Mouse (Mus musculus) CH12.LX (cell line): ENCODE measurements around the gene Asf1a. TPM values are rescaled to one million over a fixed set of nuclear protein-coding genes. Genes with fewer than 3 reads are reported as not detected.

ENCODE experiments used
- DNase-seq: peaks from one replicate; pipeline ENCODE4 v3.0.0-alpha.2; 2013; ENCODE audit errors: extremely low read depth
- H3K27ac ChIP-seq: 2 replicates; pipeline ENCODE4 v1.5.1; 2012; ENCODE audit warnings: low read depth, mild to moderate bottlenecking, control low read depth, moderate library complexity; ENCODE audit not compliant: insufficient read depth
- H3K27me3 ChIP-seq: replicated peaks from 2 replicates; pipeline ENCODE3; 2012; ENCODE audit warnings: inconsistent platforms
- H3K36me3 ChIP-seq, 2 experiments: replicated peaks in 1 of 2; 2 replicates each; pipeline versions ENCODE3 to v1.6.1; 2012; ENCODE audit warnings: inconsistent platforms in 1 of 2, low read length in 1 of 2, mild to moderate bottlenecking in 1 of 2, mixed read lengths in 1 of 2, moderate library complexity in 1 of 2; ENCODE audit not compliant: control insufficient read depth in 1 of 2, insufficient read depth in 1 of 2
- H3K4me1 ChIP-seq, 2 experiments: 2 replicates each; pipeline ENCODE4 v1.6.1; 2012; ENCODE audit warnings: inconsistent platforms in 1 of 2, moderate library complexity in 1 of 2; ENCODE audit not compliant: insufficient read depth in 2 of 2, control insufficient read depth in 1 of 2
- H3K4me2 ChIP-seq: 2 replicates; pipeline ENCODE4 v1.6.1; 2012; ENCODE audit warnings: low read depth, mild to moderate bottlenecking, control low read depth; ENCODE audit not compliant: poor library complexity, insufficient read depth, severe bottlenecking
- H3K4me3 ChIP-seq, 3 experiments: fragments of 150-350 bp in 1 of 3; sonication (generic) in 1 of 3; replicated peaks in 1 of 3; 2 replicates each; pipeline versions ENCODE3 to v1.5.1; 2011 to 2012; ENCODE audit warnings: low read depth in 2 of 3, low read length in 2 of 3, mild to moderate bottlenecking in 2 of 3, moderate library complexity in 2 of 3, control low read depth in 1 of 3, improper control_type of control experiment in 1 of 3, inconsistent platforms in 1 of 3, mixed read lengths in 1 of 3; ENCODE audit not compliant: poor library complexity in 1 of 3
- H3K79me2 ChIP-seq: replicated peaks from 2 replicates; pipeline ENCODE4 v1.6.1; 2012; ENCODE audit warnings: mild to moderate bottlenecking, moderate library complexity; ENCODE audit not compliant: control insufficient read depth, poor library complexity, insufficient read depth, severe bottlenecking; ENCODE audit errors: extremely low read depth
- H3K9ac ChIP-seq: 2 replicates; pipeline ENCODE4 v1.6.1; 2012; ENCODE audit warnings: low read depth, mild to moderate bottlenecking, control low read depth, moderate library complexity; ENCODE audit not compliant: insufficient read depth
- H3K9me3 ChIP-seq: replicated peaks from 2 replicates; pipeline ENCODE3; 2012; ENCODE audit warnings: low read length, inconsistent platforms, mixed read lengths
- BHLHE40 ChIP-seq: IDR thresholded peaks from 2 replicates; pipeline ENCODE4 v1.6.1; 2011; ENCODE audit warnings: mild to moderate bottlenecking, low read depth, low read length, improper control_type of control experiment
- CHD1 ChIP-seq: IDR thresholded peaks from 2 replicates; pipeline ENCODE4 v1.6.1; 2012; ENCODE audit warnings: low read depth, low read length, improper control_type of control experiment, inconsistent platforms
- CHD2 ChIP-seq: IDR thresholded peaks from 2 replicates; pipeline ENCODE4 v1.6.1; 2011; ENCODE audit warnings: low read length, improper control_type of control experiment
- CTCF ChIP-seq, 2 experiments: IDR thresholded peaks in 1 of 2; conservative IDR thresholded peaks in 1 of 2; 2 replicates each; pipeline ENCODE4 v1.5.1; 2011 to 2012; ENCODE audit warnings: low read depth in 2 of 2, low read length in 2 of 2, improper control_type of control experiment in 1 of 2, inconsistent platforms in 1 of 2, mild to moderate bottlenecking in 1 of 2, moderate library complexity in 1 of 2
- E2F4 ChIP-seq: IDR thresholded peaks from 2 replicates; pipeline ENCODE4 v1.6.1; 2011; ENCODE audit warnings: low read depth, low read length, improper control_type of control experiment; ENCODE audit not compliant: insufficient replicate concordance
- ELF1 ChIP-seq: IDR thresholded peaks from 2 replicates; pipeline ENCODE4 v1.6.1; 2014; ENCODE audit warnings: low read depth, mild to moderate bottlenecking, inconsistent platforms, low read length, improper control_type of control experiment
- HCFC1 ChIP-seq: IDR thresholded peaks from 2 replicates; pipeline ENCODE4 v1.6.1; 2012; ENCODE audit warnings: low read depth, mild to moderate bottlenecking, inconsistent platforms, low read length, improper control_type of control experiment
- IRF4 ChIP-seq: IDR thresholded peaks from 2 replicates; pipeline ENCODE4 v1.6.1; 2014; ENCODE audit warnings: low read depth, mild to moderate bottlenecking, inconsistent platforms, low read length, improper control_type of control experiment
- JUN ChIP-seq: IDR thresholded peaks from 2 replicates; pipeline ENCODE4 v1.6.1; 2011; ENCODE audit warnings: low read depth, mild to moderate bottlenecking, low read length, improper control_type of control experiment, moderate library complexity; ENCODE audit not compliant: insufficient read depth
- JUND ChIP-seq: conservative IDR thresholded peaks from 2 replicates; pipeline ENCODE4 v1.6.1; 2011; ENCODE audit warnings: low read depth, low read length, improper control_type of control experiment
- KAT2A ChIP-seq: IDR thresholded peaks from 2 replicates; pipeline ENCODE4 v1.6.1; 2012; ENCODE audit warnings: low read length, improper control_type of control experiment, inconsistent platforms; ENCODE audit not compliant: insufficient replicate concordance
- MAFK ChIP-seq: IDR thresholded peaks from 2 replicates; pipeline ENCODE4 v1.6.1; 2011; ENCODE audit warnings: low read length, improper control_type of control experiment; ENCODE audit not compliant: insufficient replicate concordance
- MAX ChIP-seq: IDR thresholded peaks from 2 replicates; pipeline ENCODE4 v1.6.1; 2011; ENCODE audit warnings: low read length, improper control_type of control experiment
- MAZ ChIP-seq: IDR thresholded peaks from 2 replicates; pipeline ENCODE4 v1.6.1; 2012; ENCODE audit warnings: low read depth, mild to moderate bottlenecking, inconsistent platforms, low read length, improper control_type of control experiment, moderate library complexity
- MEF2A ChIP-seq: IDR thresholded peaks from 2 replicates; pipeline ENCODE4 v1.6.1; 2014; ENCODE audit warnings: low read depth, mild to moderate bottlenecking, inconsistent platforms, low read length, improper control_type of control experiment, borderline replicate concordance
- MXI1 ChIP-seq: IDR thresholded peaks from 2 replicates; pipeline ENCODE4 v1.6.1; 2011; ENCODE audit warnings: mild to moderate bottlenecking, low read depth, low read length, improper control_type of control experiment
- NELFE ChIP-seq: IDR thresholded peaks from 2 replicates; pipeline ENCODE4 v1.6.1; 2011; ENCODE audit warnings: low read depth, low read length, improper control_type of control experiment
- NRF1 ChIP-seq: IDR thresholded peaks from 2 replicates; pipeline ENCODE4 v1.6.1; 2014; ENCODE audit warnings: low read depth, mild to moderate bottlenecking, inconsistent platforms, low read length, improper control_type of control experiment, moderate library complexity
- POLR2A ChIP-seq: IDR thresholded peaks from 2 replicates; pipeline ENCODE4 v1.6.1; 2011; ENCODE audit warnings: low read depth, mild to moderate bottlenecking, improper control_type of control experiment, low read length
- RAD21 ChIP-seq: IDR thresholded peaks from 2 replicates; pipeline ENCODE4 v1.6.1; 2011; ENCODE audit warnings: low read depth, mild to moderate bottlenecking, low read length, improper control_type of control experiment, moderate library complexity
- RCOR1 ChIP-seq: conservative IDR thresholded peaks from 2 replicates; pipeline ENCODE4 v1.6.1; 2012; ENCODE audit warnings: low read depth, mild to moderate bottlenecking, inconsistent platforms, low read length, improper control_type of control experiment
- SIN3A ChIP-seq: IDR thresholded peaks from 2 replicates; pipeline ENCODE4 v1.6.1; 2012; ENCODE audit warnings: low read length, improper control_type of control experiment, inconsistent platforms
- SMC3 ChIP-seq: IDR thresholded peaks from 2 replicates; pipeline ENCODE4 v1.6.1; 2011; ENCODE audit warnings: low read depth, low read length, improper control_type of control experiment
- TBP ChIP-seq: conservative IDR thresholded peaks from 2 replicates; pipeline ENCODE4 v1.6.1; 2011; ENCODE audit warnings: low read depth, low read length, improper control_type of control experiment
- UBTF ChIP-seq: IDR thresholded peaks from 2 replicates; pipeline ENCODE4 v1.6.1; 2012; ENCODE audit warnings: low read depth, mild to moderate bottlenecking, inconsistent platforms, low read length, improper control_type of control experiment, moderate library complexity
- USF1 ChIP-seq: IDR thresholded peaks from 2 replicates; pipeline ENCODE4 v1.6.1; 2014; ENCODE audit warnings: low read depth, mild to moderate bottlenecking, inconsistent platforms, low read length, improper control_type of control experiment
- USF2 ChIP-seq: conservative IDR thresholded peaks from 2 replicates; pipeline ENCODE4 v1.6.1; 2011; ENCODE audit warnings: low read depth, low read length, improper control_type of control experiment
- ZC3H11A ChIP-seq: IDR thresholded peaks from 2 replicates; pipeline ENCODE4 v1.6.1; 2012; ENCODE audit warnings: low read depth, mild to moderate bottlenecking, inconsistent platforms, low read length, improper control_type of control experiment
- ZMIZ1 ChIP-seq: IDR thresholded peaks from 2 replicates; pipeline ENCODE4 v1.6.1; 2012; ENCODE audit warnings: low read depth, mild to moderate bottlenecking, inconsistent platforms, low read length, improper control_type of control experiment
- dilution Hi-C: fragments of 300-500 bp; cut with MboI; formaldehyde crosslinking; loops from 2 replicates; pipeline ENCODE4 v1.14.3; 2020; ENCODE audit warnings: low sequenced_read_pairs; ENCODE audit not compliant: extremely low pct_unique_long_range_greater_than_20kb, extremely low pct_ligation_motif_present
- in situ Hi-C: fragments of 300-500 bp; cut with MboI; formaldehyde crosslinking; loops from 3 replicates; pipeline ENCODE4 v1.14.3; 2019; ENCODE audit warnings: low sequenced_read_pairs, low pct_ligation_motif_present, low pct_unique_long_range_greater_than_20kb, mixed read lengths
- polyA plus RNA-seq: library from polyadenylated mRNA; unstranded; fragments of >175 nt; gene quantifications from 2 replicates; pipeline ENCODE4 v1.2.1, GENCODE M21; 2012; ENCODE audit warnings: low read depth; ENCODE audit not compliant: insufficient read length
- total RNA-seq, 2 experiments: library from RNA; depleted of rRNA; stranded (reverse); fragments of 300-350 nt in 1 of 2; fragments of >200 nt in 1 of 2; gene quantifications; 2 replicates each; pipeline ENCODE4 v1.2.3; 2012 to 2014

Asf1a gene
- total and polyA plus RNA-seq, 3 experiments: 35.5 to 128 (median 107) TPM

DNA sequence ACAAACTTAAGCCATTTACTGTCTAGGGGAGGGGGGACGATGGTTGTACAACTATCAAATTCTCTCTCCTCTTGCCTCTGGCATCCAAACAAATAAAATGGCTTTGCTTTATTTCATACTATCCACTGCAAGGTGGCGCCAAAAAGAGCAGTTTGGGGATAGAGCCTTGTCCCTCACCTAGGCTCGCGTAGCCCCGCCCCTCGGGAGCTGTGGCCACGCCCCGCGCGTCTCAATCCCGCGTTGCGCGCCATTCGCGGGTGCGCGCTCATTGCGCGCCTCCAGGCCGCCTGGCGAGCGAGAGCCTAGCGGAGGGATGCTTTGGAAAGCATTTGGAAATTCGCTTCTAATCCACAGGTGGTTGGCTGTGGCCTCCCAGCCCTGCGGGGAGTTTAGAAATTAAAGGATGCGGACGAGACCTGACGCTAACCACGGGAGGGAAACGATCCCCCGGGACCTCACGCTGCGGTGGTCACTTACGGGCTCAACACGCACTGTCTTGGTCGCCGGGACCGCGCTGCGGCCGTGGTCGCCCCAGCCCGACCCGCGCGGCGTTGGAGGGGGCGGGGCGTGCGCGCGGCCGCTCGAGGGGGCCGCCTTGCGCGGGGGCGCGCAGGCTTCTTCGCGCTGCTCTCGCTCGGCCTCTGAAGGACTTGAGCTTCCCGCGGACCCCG, 32.8 kb downstream of the Asf1a start (continued):
- TF ChIP-seq UBTF (no peak), BHLHE40 (no peak), JUN (no peak), NRF1 (peak; percentile 34; the same call in 1 of the 2 replicates), RCOR1 (no peak), MAX (peak; percentile 52; the same call in 1 of the 2 replicates), MAZ (peak; percentile 70; the same call in 1 of the 2 replicates), MAFK (no peak), CTCF (conservative IDR thresholded peaks at IDR 0.05 in 1 of 2, IDR thresholded peaks at IDR 0.05 in 1 of 2; ENCODE audit: low read depth in 2 of 2, low read length in 2 of 2) (peak in 1 of 2 experiments; percentile 65; a peak in 2 of 4 replicates), IRF4 (0 out of 2 replicates have a peak, but pooled peaks have one; percentile 29), CHD1 (no peak), MXI1 (peak; percentile 38), SIN3A (no peak; the same call in none of the 2 replicates), SMC3 (peak; percentile 19; the same call in 1 of the 2 replicates), RAD21 (peak; percentile 33), ZMIZ1 (peak; percentile 62; the same call in 1 of the 2 replicates), MEF2A (peak; percentile 60; the same call in 1 of the 2 replicates), JUND (no peak), USF1 (no peak), ZC3H11A (no peak), KAT2A (0 out of 2 replicates have a peak, but pooled peaks have one; percentile 44), USF2 (no peak)
- TF ChIP-seq, all 38 proteins: peak for 19

DNA sequence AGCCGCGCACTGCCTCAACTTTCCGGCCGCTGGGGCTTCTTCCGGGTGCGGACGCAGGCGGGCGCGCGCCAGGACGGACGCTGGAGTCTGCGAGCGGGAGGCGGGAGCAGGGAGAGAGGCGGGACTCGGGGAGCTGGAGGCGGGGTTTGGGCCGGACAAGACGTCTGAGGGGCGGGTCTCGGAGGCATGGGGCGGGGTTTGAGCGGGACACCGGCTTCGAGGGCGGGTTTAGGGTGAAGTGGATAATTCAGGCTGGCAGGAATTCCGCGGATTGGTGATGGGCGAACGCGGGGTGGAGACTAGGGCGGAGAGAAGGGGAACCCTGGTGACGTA, 33.3 kb downstream of the Asf1a start:
- peaks cover 14% of the 10 kb centered on the region for H3K79me2 ChIP-seq
- H3K36me3 ChIP-seq: peaks cover 9 to 19% of the 10 kb centered on the region in 2 experiments
- dilution Hi-C loops: no loop called here
- in situ Hi-C loops: loop anchor here (10.0 kb wide), 1 partner anchor 175 kb away; no protein-coding TSS in a partner anchor
- H3K4me3 ChIP-seq: peak overlapping the region; percentile 82 to 94 (median 83)
- peaks cover 4 to 12% of the 10 kb centered on the region in 2 experiments for H3K4me1 ChIP-seq
- peak; percentile 95 for DNase-seq
- TF ChIP-seq CHD2: no peak
- 0 out of 2 replicates have a peak, but pooled peaks have one; percentile 61 for TF ChIP-seq UBTF
- 0 out of 2 replicates have a peak, but pooled peaks have one; percentile 31 for TF ChIP-seq HCFC1
- no peak for TF ChIP-seq E2F4
- no peak for TF ChIP-seq KAT2A
- peak; percentile 96 for TF ChIP-seq ELF1
- TF ChIP-seq MAZ: no peak; the same call in 1 of the 2 replicates
- TF ChIP-seq RCOR1: no peak
- TF ChIP-seq ZMIZ1: no peak
- TF ChIP-seq USF2: no peak
- TF ChIP-seq NELFE: no peak
- TF ChIP-seq BHLHE40: no peak
- peak; percentile 64; the same call in 1 of the 2 replicates for TF ChIP-seq POLR2A
- no peak for TF ChIP-seq TBP
- TF ChIP-seq CTCF (conservative IDR thresholded peaks at IDR 0.05 in 1 of 2, IDR thresholded peaks at IDR 0.05 in 1 of 2; ENCODE audit: low read depth in 2 of 2, low read length in 2 of 2): no peak
- TF ChIP-seq SMC3: no peak
- TF ChIP-seq NRF1: peak; percentile 48; the same call in 1 of the 2 replicates
- H3K9me3 ChIP-seq: no peaks in the 10 kb centered on the region
- H3K27ac ChIP-seq: peak overlapping the region; percentile 90
- no peaks in the 10 kb centered on the region for H3K27me3 ChIP-seq
- H3K9ac ChIP-seq: peak overlapping the region; percentile 90
- H3K4me2 ChIP-seq: no peak overlapping the region
